Mouse (Mus musculus): Measurements from ENCODE around the gene Olfr748.

GRCm38 (mm10) chr14:50758416-50759085 lies 51.4 kb downstream of the Olfr748 start:
- TF ChIP-seq CTCF (IDR thresholded peaks at IDR 0.05; ENCODE audit: low read depth) = no peak
- TF ChIP-seq EP300 (IDR thresholded peaks at IDR 0.05; ENCODE audit: low read depth) = no peak
